Mouse (Mus musculus) T-helper 2 cell (primary cell): ENCODE measurements around the gene Actr5.

Source experiments
- in situ Hi-C: fragments of 300-600 bp; cut with MboI, MseI; formaldehyde crosslinking; loops from one replicate; pipeline ENCODE4 v1.15.1; 2025; ENCODE audit warnings: high pct_unique_total_duplicates

Actr5 gene

GRCm38 (mm10) chr2:158684910-158685309 lies 60.2 kb downstream of the Actr5 start:
- in situ Hi-C loops: no loop called here

DNA sequence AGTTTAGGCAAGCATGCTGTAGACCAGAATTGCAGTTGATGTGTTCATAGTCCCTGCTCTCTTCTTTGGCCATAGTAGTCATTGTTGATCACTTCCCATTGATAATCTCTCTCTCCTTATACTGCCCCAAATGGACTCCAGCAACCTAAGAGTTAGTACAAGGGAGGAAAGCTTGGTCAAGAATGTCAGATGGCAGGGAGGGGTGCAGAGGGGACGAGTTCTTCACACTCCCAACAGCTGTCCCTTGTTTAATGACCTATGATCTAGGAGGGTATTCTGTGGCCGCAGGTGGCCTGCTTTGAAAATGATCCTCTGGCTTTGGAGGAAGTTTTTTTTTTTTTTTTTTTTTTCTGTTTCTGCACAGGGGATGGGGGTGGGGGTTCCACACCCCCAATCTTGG lies 61.7 kb downstream of the Actr5 start:
- in situ Hi-C loops: no loop called here

DNA sequence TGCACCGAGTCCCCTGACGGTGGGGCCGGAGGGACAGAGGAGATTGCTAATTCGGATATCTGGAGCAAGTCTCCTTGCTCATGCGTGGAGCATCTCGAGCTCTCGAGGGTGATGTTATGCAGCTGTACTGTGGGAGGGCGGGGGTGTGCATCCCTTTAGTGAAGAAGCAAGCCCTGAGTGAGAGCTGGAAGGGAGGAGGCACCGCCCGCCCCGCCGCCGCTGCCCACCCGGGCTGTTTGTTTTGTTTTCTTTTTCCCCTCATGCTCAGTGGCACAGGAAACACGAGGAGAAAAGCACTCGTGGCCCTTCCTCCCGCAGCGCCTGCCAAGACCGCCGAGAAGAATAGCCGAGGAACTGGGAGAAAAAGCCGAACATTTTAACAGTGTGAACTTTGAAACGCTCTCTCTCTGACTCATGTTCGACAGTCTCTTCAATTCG lies 63.1 kb downstream of the Actr5 start:
- in situ Hi-C loops: no loop called here
